Mouse (Mus musculus): Measurements from ENCODE around the gene Abi3.
A peak's percentile ranks its signal among the peaks of the same experiment; 100 is the strongest.

The Abi3 gene

DNA sequence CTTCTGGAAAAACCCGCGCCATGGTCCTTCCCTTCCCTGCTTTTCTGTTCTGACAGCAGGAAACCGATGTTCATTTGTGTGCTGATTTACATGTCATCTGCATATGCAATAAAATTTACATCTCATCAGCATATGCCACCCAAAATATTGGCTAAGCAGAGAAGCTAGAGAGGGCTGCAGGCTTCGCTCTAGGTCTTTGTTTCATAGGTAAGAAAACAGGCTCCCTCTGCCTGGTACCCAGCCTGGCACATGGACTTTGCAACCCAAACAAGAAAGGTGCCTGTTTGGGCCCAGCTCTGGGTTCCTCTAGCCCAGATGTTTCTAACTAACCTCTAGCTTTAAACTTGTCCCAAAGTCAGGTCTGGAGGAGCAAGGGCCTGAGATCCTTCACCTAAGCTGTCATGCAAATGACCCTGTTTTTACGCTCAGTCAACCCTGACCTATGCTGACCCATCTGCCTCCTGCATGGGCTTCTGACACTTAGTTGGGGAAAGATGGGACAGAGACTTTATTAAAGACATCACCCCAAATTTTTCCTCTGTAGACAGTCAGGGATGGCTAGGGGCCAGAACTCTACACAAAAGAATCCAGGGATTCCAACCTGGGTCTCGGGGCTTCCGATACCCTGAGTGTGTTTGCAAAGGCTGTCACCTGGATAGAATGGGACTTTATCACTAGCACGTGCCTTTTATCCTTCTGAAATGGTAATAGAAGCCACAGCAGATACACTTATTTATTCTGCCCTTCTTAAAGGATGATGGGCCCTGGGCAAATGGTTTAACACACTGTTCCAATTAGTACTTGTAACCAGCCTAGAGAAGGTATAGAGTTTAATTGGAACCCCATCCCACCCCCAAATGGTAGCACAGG, 3.0 kb downstream of the Abi3 start:
- no peak for DNase-seq (ENCODE audit: low read depth, low spot score)

DNA sequence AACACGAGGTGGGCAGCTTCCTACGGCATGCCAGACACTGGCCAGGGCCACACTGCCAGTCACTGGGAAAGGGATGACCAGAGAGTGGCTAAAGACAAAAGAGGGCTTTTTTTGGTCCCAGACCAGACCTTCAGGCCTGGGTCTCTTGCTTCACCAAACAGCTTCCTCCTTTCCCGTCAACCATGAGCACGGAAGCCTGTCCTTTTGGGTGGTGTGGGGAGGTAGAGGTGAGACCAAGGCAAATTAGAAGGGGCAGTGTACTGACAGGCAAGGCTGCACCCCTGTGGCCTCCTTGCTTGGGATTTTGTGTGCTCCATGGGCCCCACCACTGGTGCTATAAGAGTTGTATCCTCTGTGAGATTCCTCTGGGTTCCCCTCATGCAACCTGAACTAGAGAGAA, 3.7 kb downstream of the Abi3 start:
- DNase-seq (ENCODE audit: low read depth, low spot score) = no peak

DNA sequence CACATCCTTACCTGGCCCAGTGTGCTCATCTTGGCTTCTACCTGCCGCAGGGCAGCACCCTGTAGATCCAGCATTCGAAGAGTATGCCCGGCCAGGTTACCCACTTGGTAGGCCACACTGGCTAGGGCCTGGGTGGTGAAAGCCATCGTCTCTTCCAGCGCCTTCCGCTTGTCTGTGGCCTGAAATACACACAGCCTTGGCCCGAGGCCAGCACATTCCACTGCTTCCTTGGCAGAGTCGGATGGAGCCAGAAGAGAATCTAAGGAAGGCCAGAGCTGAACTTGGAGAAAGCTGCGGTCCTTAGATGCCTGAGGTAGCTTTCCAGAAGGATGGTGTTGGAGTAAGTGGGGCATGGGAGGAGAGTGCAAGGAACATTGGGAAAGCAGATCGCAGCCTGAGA, 5.2 kb downstream of the Abi3 start, which contains the start of gene Gngt2:
Gene Gngt2 (plus strand): TSS at position 158 of the 400 bp plus-strand sequence.
- no peak for DNase-seq (ENCODE audit: low read depth, low spot score)

DNA sequence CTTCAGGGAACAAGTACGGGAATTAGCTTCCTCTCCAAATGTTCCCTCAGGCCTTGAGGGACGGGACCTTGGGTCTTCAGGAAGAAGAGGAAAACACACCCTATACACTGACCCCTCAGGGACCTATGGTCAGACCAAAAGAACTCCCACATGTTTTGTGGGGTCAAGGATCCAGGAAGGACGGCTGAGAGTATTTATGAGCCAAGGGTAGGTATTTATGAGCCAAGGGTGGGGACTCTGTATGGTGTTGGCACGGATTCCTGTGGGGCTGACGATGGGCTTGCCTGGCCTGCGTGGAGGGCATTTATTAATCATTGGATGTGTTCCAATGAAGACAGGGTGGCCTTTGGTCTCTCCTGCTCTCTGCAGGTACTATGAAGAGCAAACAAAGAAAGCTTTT, 5.8 kb downstream of the Abi3 start:
- no peak for DNase-seq (ENCODE audit: low read depth, low spot score)

DNA sequence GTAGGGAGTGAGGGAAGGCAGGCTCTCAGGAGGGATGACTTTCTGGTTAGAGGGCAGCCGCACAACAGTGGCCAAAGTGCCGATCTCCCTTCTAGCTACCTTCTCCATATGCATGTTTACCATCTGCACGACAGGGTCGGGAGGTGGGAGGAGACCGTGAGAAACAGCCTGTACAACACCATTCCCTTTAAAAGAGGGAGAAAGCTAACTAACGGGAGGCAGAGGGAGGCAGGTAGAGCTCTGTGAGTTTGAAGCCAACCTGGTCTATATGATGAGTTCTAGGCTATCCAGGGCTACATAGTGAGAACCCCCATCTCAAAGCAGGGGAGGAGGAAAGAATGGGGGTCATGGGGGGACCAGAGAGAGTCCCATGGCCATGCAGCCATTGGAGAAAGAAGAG, 6.4 kb downstream of the Abi3 start:
- DNase-seq (ENCODE audit: low read depth, low spot score) = no peak

DNA sequence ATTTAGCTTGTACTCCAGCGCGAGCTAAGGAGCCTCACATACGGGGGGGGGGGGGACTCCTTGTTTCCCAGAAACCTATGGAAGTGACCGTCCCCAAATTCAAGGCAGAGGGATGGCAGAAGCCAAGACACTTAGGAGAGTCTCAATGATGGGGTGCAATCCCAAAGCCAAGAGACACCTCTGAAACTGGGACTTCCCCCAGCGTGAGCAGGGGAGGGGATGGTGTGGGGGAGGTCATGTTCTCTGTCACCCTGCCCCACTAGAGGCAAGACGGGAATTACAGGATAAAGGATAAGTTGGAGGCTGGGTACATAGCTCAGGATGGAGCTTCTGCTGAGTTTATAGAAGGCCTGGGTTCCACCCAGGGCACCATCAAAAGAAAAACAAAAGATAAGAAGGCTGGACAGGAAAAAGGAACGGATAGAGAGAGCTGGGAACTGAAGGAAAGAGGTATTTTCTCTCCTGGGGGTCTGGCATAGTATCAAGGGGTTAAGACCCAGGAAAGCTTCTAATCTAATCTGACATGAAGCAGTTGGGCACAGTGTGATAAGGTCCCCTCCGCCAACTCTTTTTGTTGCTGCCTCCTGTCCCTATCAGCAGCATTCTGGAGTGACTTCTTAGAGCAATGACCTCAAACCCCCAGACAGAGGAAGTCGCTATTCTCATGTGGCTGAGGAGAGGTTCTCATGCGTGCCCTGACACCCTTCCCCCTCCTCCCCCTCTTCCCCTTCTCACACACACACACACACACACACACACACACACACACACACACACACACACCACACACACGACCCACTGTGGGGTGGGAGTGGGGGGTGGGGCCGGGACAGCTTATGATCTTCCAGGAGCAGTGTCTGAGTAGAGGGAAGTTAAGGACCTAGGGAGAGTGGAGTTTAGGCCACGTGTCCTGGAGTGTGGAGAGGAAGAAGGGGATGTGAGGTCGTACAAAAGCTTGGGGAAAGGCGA, 7.2 kb downstream of the Abi3 start:
- peak; percentile 77 for DNase-seq (ENCODE audit: low read depth, low spot score)

DNA sequence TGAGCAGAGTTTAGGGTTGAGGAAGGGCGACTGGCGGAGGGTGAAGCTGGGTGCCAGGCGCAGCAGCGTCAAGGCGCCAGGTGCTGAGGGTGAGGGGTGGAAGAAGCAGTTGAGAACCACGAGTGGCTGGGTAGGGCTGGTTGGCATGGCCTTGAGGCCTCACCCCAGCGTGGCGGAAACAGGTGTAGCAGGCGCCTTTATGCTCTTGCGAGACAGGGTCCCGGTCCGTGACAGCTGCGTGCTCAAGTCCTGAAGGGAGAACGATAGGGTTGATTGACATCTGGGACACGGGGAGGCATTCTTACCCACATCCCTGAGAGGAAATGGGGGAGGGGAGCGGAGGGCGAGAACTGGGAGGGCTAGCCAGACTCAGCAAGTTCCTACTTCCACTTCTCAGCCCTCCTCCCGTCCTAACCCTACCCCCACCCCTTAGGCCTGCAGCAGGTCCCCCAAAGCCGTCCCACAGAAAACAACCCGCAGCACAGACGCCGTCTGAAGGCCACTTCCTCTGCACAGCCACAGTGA, 8.1 kb downstream of the Abi3 start:
- DNase-seq (ENCODE audit: low read depth, low spot score) = peak; percentile 77

DNA sequence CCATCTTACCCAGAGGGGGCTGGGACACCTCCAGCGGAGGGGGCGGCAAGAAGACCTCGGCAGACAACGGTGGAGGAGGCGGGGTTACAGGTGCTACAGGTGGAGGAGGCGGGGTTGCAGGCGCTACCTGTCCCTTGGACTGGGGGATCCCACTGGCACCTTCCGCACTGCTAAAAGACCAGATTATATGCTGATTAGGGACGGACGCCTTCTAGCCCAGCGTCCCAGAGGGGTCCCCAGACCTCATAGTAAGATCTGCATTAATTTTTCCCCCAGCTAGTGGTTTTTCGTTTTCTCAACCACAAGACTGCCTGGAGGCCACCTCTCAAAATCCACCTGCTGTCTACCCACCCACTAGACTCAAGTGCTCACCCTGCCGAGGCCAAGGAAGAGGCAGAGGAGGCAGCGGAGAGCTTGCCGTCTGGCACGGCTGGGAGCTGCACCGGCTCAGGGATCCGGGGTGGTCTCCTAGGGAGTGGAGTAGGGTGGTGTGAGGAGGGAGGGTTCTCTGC, 8.6 kb downstream of the Abi3 start:
- peak; percentile 35 for DNase-seq (ENCODE audit: low read depth, low spot score)

DNA sequence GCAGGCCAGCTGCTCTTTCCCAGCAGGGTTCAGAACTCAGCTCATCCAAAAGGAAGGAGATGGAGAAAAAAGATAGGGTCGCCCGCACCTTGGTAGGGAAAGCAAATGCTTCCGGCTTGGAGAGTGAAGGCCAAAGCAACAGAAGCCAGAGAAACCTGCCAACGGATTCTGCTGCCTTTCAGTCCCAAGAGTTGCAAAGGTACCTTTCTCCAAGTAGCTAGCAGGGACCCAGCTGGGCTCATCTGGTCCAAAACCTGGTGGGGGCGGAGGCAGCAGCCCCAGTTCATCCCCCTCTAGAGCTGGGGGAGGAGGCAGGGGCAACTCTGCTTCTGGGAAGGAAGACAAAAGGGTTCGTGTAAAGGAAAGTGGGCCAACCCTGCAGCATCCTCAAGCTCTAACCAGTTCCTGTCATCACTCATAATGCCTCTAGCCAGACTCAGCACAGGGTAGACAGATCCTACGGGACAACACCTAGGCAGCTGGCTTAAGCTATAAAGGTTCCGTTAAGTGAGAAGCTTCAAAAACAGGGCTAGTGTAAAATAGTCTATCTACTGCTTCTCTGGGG, 9.2 kb downstream of the Abi3 start:
- no peak for DNase-seq (ENCODE audit: low read depth, low spot score)

DNA sequence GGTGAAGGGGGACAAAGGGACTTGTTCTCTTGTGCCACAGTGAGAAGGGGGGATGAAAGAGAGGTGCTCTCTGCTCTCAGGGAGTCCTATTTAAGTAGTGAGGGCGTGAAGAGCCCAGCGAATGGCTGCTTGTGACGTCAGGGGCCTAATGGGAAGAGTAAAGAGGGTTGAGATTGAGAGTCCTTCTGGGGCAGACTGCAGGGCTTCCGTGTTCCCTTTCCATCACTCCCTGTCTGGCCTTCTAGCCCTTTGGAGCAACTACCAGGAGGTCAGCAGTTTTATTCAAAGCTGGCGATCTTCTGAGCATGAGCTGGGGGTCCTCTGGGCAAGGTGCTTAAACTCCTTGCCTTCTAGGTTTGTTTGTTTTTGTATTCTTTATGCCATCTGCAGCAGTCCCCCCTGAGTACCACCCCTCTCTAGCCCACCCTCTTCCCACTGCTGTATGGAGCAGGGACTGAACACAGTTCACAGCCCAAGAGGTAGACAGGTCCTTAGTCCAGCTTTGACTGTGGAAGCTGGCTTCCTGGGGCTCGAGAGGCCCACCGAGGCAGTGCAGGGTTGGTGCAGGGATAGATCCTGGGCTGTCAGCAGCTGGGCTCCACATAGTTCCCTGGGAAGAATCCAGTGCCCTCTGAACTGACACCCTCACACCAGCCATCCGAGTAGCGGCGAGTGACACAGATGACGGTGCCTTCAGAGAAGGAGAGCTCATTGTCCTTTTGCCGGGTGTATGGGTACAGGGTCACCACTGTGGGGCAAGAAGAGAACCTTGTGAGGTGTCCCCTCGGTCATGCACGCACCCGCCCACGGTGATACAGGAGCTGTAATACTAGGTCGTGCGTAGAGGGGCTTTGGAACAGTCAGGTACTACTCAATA, 9.9 kb downstream of the Abi3 start:
- no peak for DNase-seq (ENCODE audit: low read depth, low spot score)

DNA sequence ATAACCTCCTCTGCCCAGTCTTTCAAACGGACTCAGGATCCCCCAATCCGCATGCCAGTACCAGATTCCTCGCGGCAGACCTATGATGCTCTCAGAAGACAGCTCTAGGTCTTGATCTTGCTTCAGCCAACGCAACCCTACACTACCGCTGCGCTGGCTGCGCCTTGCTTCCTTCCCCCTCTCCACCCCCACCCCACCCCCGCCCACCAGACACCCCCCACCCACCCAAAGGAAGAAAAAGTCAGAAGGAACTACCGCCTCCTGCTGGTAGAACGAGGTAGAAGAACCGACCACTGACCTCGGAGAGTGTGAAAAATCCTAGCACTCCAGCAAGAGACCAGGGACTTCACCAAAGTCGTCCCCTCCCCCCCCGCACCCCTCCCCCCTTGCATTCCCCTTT, 10.6 kb downstream of the Abi3 start:
- DNase-seq (ENCODE audit: low read depth, low spot score) = peak; percentile 57

DNA sequence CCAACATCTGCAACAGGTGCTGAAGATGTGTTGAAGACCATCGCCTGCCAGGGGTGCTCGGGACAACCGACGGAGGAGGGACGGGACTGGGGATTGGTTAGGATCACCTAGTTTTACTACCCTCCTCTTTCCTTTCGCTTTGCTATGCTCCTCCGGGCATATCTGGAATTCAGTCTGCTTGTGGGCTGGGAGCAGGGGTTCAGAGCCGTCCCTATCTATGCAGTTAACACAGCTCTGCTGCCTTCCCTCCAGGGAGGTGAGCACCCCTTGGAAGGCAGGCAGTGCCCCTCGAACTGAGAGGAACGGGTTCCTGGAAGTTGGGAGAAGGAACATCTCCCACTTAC, 11.0 kb downstream of the Abi3 start:
- DNase-seq (ENCODE audit: low read depth, low spot score) = no peak

DNA sequence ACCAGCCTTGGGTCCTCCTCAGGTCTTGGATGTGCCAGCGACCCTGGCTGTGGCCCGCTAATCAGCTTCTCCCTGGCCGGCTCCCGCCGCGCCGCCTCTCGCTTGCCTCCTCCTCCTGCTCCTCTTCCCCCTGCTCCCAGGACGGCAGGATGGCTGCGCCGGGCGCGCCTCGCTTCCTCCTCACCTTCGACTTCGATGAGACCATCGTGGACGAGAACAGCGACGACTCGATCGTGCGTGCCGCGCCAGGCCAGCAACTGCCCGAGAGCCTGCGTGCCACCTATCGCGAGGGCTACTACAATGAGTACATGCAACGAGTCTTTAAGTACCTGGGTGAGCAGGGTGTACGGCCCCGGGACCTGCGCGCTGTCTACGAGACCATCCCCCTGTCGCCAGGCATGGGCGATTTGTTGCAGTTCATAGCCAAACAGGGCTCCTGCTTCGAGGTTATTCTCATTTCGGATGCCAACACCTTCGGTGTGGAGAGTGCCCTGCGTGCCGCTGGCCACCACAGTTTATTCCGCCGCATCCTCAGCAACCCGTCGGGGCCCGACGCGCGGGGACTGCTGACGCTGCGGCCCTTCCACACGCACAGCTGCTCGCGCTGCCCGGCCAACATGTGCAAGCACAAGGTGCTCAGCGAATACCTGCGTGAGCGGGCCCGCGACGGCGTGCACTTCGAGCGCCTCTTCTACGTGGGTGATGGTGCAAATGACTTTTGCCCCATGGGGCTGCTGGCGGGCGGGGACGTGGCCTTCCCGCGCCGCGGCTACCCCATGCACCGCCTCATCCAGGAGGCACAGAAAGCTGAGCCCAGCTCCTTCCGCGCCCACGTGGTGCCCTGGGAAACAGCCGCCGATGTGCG, 11.6 kb downstream of the Abi3 start:
- DNase-seq (ENCODE audit: low read depth, low spot score) = peak; percentile 51

DNA sequence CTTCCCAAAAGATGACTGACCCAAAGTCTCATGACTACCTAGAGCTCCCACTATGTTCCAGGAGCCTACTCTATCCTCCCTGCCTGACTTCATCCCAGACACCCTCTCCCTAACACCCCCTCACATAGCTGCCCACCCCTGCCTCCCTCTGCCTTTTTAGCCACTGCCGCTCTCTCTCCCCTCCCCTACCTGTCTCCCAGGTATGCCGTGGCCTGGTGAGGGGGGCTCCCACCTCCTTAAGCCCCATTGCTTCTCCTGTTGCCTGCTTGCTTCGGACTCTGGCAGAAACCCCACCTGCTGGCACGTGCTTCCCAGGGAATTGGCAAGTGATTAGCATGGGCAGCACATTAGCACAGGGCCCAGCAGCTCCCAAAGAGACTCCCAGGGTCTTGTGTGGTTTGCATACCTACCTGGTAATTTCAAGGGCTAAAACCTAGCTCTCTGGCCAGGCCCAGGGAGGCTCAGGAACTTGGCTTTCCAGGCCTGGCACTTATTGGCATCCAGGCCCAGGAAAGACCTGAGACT, 12.7 kb downstream of the Abi3 start:
- DNase-seq (ENCODE audit: low read depth, low spot score) = no peak

DNA sequence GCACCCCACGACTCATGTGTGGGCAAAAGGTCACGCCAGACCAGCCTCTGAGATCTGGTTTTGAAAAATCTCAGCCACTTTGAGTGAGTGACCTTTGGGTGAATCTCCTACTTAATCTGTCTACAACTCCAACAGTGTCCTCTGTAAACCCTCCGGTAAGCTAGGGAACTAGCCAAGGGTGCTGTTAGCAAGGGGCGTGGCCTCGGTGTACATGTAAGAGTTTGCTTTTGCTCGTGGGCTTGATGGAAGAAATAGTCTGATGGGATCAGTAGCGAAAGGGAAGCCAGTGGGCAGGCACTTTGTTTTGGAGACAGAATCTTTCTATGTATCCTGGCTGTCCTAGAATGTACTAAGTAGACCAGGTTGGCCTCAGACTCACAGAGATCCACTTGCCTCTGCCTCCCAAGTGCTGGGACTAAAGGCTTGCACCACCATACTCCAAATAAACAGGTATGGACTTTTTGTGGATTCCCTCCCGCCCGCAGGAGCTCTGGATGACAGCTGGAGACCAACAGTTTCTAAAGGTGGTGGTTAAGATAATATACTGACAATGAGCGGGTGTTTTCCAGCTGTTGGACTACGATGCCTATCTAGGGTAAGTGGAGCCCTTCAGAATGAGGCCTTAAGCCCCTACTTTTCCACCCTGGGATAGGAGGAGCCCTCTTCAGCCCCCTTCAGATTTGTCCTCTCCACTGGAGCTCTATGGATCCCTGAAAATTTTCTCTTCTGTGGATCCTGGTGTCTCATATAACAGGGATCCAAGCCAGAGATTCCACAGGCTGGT, 13.9 kb downstream of the Abi3 start:
- no peak for DNase-seq (ENCODE audit: low read depth, low spot score)

DNA sequence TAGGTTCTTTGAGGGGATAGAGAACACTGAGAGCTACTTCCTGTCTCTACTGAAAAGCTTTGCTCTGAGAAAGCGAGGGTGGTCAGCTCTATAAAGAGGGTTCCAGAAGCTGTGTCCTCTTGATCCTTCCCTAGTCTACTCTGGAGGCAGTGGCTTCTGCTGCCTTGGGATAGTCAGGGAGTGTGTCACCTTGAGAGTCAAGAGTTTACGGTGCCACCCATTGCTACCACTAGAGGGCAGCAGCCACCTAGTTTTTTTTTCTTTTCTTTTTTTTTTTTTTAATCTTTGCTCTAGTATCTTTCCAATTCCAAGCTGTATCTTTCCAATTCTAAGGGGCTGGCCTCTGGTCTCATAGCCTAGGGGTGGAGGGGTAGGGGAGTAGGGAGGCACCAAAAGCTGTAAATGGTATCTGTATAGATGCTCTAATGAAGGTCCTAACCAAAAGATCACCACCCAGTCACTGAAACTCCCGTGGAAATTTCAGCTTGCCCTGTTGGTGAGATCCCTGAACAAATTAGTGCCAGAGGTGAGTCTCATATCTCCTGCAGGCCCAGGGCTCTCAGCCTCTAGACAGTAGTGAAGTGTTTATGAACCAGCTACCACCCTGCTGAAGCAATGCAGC, 14.7 kb downstream of the Abi3 start:
- DNase-seq (ENCODE audit: low read depth, low spot score) = peak; percentile 84

DNA sequence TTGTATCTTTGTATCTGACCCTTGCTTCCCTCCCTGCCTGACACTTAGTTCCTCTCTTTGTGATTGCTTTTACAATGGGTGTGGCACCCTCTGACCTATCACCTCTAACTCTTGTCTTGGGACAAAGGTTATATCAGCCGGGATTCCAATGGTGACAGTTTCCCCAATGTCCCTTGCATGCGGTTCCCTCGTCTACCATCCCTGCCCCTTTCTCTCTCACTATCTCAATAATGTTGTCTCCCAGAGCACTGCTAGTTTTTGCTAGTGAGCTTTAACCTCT, 15.2 kb downstream of the Abi3 start:
- DNase-seq (ENCODE audit: low read depth, low spot score) = no peak

DNA sequence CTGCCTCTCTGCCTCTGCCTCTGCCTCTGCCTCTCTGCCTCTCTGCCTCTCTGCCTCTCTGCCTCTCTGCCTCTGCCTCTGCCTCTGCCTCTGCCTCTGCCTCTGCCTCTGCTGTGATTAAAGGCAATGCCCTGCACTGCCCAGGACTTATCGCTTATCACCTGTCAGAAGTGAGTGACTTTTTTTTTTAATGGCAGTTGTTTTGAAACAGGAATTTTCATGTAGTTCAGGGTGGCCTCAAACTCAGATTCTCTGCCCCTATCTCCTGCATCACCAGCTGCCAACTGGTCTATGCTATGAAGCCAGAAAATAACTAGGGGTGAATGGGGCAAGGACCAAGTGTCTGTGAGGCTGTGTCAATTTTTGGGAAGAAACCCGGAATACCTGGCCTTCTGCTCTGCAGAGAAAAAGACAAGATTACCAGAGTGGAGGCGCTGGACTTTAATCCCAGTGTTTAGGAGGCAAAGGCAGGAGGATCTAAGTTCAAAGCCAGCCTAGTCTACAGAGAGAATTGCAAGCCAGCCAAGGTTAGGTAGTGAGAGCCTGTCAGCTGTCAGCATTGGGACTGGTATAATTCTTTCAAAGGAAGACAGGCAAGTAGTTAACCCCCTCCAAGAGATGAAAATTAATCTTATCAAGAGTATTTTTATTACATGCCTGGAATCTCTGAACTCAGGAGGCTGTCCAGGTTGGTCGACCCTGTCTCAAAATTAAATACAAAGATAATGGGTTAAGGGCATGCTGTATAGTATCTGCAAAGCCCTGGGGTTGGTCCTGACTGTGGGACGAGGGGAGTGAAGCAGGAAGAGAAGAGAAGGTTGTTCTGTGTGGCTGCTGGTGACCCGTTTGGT, 15.7 kb downstream of the Abi3 start:
- no peak for DNase-seq (ENCODE audit: low read depth, low spot score)

Data from CD4-positive, CD25-positive, alpha-beta regulatory T cell, adult 2 months (primary cell).